Mouse (Mus musculus): ENCODE measurements at regions not wholly inside any gene's neighbourhood (a gene's known extent, or its start where the extent isn't known, plus 50 kb on each side); places are given as distances from the start of the nearest gene placed in this dataset.

DNA sequence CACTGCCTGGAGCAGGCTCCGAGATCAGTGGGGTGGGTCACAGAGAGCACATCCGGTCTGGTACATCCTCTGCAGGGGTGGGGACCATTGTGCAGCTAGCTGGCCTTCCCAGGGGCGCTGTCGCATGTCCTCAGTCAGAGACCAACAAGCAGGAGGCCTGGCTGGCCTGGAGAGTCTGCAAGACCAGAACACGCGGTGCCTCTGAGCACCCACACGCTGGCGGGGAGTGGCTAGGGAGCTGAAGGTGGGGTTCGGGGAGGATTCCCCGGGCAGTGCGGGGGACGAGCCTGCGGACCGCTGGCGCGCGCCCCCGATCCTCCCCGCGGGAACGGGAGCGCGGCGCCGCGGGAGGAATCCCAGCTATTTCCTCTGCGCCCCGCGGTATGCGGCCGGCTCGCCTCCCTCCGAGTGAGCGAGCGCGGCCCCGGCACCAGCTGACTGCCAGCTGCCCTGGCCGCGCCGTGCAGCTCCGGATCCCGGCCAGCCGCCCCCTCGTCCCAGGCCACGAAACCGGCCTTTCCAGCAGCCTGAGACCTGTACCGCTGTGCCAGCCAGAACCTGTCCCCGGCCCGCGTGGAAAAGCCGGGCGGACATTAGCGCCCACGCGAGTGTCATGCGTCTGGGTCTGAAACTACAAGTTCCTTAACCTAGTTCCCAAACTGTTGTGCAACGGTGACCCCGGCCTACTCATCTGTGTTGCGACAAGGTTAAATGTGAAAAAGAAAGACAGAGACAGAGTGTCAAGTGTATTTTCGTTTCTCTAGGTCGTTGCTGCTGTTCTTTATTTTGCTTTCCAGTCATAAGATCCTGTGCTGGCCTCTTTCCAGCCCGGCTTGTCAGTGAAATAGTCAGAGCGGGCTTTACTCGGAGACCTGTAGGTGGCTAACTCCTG, 61.2 kb downstream of the Pkdcc start:
- H3K27ac ChIP-seq, result peak overlapping the region; percentile 74
- H3K9me3 ChIP-seq, result no peaks in the 10 kb centered on the region
- peak; percentile 80 for ATAC-seq (ENCODE audit: low FRiP score)
- H3K4me1 ChIP-seq, result peaks cover 42% of the 10 kb centered on the region
- H3K4me3 ChIP-seq (replicated peaks), result peak overlapping the region; percentile 50
- peak overlapping the region; percentile 77 for H3K9ac ChIP-seq
- peak overlapping the region; percentile 89 for H3K4me2 ChIP-seq
- no peaks in the 10 kb centered on the region for H3K36me3 ChIP-seq (replicated peaks)
- WGBS, result 6% methylated on average over 64 of the region's 64 CpGs
- H3K27me3 ChIP-seq, result peaks cover 30% of the 10 kb centered on the region

DNA sequence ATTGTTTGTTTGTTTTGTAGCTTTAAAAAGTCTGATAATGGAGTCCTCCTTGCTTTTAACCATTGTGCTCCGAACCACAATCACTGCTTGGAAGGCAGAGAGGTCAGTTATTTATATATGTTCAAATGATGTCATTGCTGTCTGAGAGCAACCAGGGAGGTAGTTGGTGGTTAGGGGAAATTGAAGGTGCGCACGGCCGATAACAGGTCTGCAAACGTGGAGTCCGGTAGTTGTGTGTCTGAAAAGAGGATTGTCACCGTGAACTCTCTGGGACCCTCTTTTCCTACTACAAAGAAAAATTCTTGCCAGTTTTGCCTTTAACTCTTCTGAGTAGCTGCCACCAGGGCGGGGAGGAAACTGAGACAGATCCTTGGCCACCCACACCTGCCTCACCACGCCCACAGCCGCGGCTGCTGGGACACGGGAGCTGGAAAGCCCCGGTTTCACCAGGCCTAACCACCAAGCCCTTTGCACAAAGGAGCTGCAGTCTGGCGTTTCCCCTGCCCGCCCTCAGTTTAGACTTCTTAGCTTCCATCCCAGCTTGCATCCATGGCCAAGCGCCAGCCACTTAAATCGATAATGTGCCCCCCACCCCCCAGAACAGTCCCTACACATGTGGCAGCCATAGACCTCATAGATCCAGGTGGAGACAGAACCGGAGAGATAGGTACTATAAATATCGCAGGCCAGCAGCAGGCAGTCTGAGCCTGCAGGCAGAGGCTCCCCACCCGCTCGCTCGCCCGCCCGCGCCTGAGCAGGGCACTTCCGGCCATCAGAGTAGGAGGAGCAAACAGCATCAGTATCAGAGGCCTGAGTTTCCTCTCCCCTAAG, 62.2 kb downstream of the Pkdcc start:
- peak; percentile 77 for ATAC-seq (ENCODE audit: low FRiP score)
- WGBS, result 25% methylated on average over 26 of the region's 26 CpGs
- no peaks in the 10 kb centered on the region for H3K36me3 ChIP-seq (replicated peaks)
- H3K27me3 ChIP-seq, result peaks cover 30% of the 10 kb centered on the region
- peaks cover 42% of the 10 kb centered on the region for H3K4me1 ChIP-seq
- peak overlapping the region; percentile 52 for H3K4me2 ChIP-seq
- H3K9me3 ChIP-seq, result no peaks in the 10 kb centered on the region
- peak overlapping the region; percentile 75 for H3K27ac ChIP-seq
- H3K9ac ChIP-seq, result peak overlapping the region; percentile 39
- peak overlapping the region; percentile 23 for H3K4me3 ChIP-seq (replicated peaks)

GRCm38 (mm10) chr17:83277948-83278924, 63.1 kb downstream of the Pkdcc start:
- H3K4me1 ChIP-seq, result peaks cover 41% of the 10 kb centered on the region
- peaks cover 24% of the 10 kb centered on the region for H3K27me3 ChIP-seq

GRCm38 (mm10) chr17:83283328-83283727, 67.4 kb upstream of the Eml4 start:
- Histone ChIP-seq H3K4me2 (no peak overlapping the region), H3K4me1 (peaks cover 20% of the 10 kb centered on the region), H3K36me3 (replicated peaks) (no peaks in the 10 kb centered on the region), H3K27ac (no peak overlapping the region), H3K9me3 (no peaks in the 10 kb centered on the region), H3K27me3 (peaks cover 3% of the 10 kb centered on the region; the same call in 1 of the 2 replicates), H3K9ac (no peak overlapping the region), H3K4me3 (replicated peaks) (no peak overlapping the region)
- 59% methylated on average over 3 of the region's 3 CpGs for WGBS
- ATAC-seq (ENCODE audit: low FRiP score), result no peak

More at GRCm38 (mm10) chr17:83277948-83278924, 63.1 kb downstream of the Pkdcc start:
- no peaks in the 10 kb centered on the region for H3K9me3 ChIP-seq
- H3K9ac ChIP-seq, result peak overlapping the region; percentile 39; the same call in 1 of the 2 replicates
- ATAC-seq (ENCODE audit: low FRiP score), result no peak
- 73% methylated on average over 14 of the region's 14 CpGs for WGBS
- peak overlapping the region; percentile 52 for H3K4me2 ChIP-seq
- H3K27ac ChIP-seq, result no peak overlapping the region; the same call in 1 of the 2 replicates
- H3K36me3 ChIP-seq (replicated peaks), result no peaks in the 10 kb centered on the region
- no peak overlapping the region for H3K4me3 ChIP-seq (replicated peaks)

DNA sequence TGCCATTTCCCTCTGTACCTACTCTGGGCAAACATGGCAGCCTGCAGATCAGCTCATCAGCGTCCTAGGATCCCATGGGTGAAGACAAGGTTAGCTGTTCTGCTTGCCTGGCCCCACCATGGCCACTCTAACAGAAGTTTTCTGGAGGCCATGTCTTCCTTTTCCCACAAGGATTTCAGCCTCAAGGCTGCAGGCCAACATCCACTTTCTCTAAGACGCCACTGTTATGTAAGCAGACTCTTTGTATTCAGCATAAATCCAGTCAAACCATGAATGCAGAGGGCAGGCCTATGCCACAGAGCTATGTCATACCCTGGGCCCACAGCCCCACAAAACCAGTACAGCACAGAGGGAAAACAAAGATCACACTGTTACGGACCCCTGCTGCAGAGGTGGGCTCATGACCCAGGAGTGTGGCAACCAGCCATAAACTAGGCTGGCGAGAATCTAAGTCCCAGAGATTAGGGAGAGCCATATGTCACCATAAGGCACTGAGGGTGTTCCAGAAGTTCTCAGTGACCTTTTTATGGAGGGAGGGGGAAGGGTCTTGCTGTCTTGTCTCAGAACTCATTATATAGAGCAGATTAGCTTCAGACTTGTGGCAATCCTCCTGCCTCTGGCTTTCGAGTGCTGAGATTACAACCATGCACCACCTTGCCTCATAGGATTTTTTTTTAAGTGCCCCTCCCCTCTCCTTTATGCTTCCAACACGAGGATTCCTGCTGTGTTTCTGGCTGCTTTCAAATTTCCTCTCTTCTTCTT, 63.2 kb upstream of the Eml4 start:
- no peaks in the 10 kb centered on the region for H3K9me3 ChIP-seq
- peak; percentile 77 for ATAC-seq (ENCODE audit: low FRiP score)
- no peaks in the 10 kb centered on the region for H3K27me3 ChIP-seq
- peak overlapping the region; percentile 50 for H3K27ac ChIP-seq
- H3K9ac ChIP-seq, result no peak overlapping the region
- H3K4me3 ChIP-seq (replicated peaks), result no peak overlapping the region
- H3K4me2 ChIP-seq, result no peak overlapping the region
- WGBS, result 41% methylated on average over 6 of the region's 6 CpGs
- no peaks in the 10 kb centered on the region for H3K36me3 ChIP-seq (replicated peaks)
- H3K4me1 ChIP-seq, result peaks cover 10% of the 10 kb centered on the region

GRCm38 (mm10) chr17:83288143-83288492, 62.6 kb upstream of the Eml4 start:
- peak overlapping the region; percentile 50 for H3K27ac ChIP-seq
- no peaks in the 10 kb centered on the region for H3K36me3 ChIP-seq (replicated peaks)
- peaks cover 10% of the 10 kb centered on the region for H3K4me1 ChIP-seq
- peak; percentile 44 for ATAC-seq (ENCODE audit: low FRiP score)
- 33% methylated on average over 7 of the region's 7 CpGs for WGBS
- no peaks in the 10 kb centered on the region for H3K9me3 ChIP-seq
- H3K4me3 ChIP-seq (replicated peaks), result no peak overlapping the region
- no peak overlapping the region for H3K4me2 ChIP-seq
- H3K9ac ChIP-seq, result no peak overlapping the region
- H3K27me3 ChIP-seq, result no peaks in the 10 kb centered on the region

GRCm38 (mm10) chr17:83295526-83296238, 55.0 kb upstream of the Eml4 start:
- H3K4me2 ChIP-seq, result no peak overlapping the region
- no peak overlapping the region for H3K4me3 ChIP-seq (replicated peaks)
- no peak overlapping the region for H3K27ac ChIP-seq
- no peaks in the 10 kb centered on the region for H3K27me3 ChIP-seq
- no peaks in the 10 kb centered on the region for H3K36me3 ChIP-seq (replicated peaks)
- no peaks in the 10 kb centered on the region for H3K4me1 ChIP-seq
- 87% methylated on average over 13 of the region's 13 CpGs for WGBS
- no peak for ATAC-seq (ENCODE audit: low FRiP score)
- no peak overlapping the region for H3K9ac ChIP-seq
- no peaks in the 10 kb centered on the region for H3K9me3 ChIP-seq

DNA sequence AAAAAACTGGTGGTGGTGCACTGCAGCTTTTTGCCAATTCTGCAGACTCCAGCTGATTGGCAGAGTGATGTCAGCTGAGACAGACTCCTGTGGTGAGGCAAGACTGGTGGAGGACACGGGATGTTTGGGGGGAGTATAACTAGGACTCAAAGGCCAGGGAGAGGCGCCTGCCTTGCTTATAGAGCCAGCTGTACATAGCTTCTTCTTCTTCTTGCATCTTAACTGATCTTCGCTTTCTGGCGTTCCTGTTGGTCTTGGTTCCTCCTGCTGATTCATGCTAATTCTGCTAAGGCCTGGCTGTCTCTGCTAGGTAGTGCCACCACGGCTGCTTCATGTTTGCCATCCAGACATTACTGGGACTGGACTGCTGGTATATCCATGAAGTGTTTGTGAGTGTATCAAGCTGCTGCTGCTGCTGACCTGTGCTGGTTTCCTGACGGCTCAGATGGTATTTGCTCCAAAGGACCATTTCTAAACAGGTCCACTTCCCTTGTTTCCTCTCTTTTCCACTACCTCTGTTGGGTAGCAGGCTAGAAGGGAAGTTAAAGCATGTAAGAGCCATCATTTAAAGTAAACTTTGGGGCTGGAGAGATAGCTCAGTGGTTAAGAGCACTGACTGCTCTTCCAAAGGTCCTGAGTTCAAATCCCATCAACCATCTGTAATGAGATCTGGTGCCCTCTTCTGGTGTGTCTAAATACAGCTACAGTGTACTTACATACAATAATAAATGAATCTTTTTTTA, 53.2 kb upstream of the Eml4 start:
- 75% methylated on average over 6 of the region's 6 CpGs for WGBS
- no peak overlapping the region for H3K4me3 ChIP-seq (replicated peaks)
- ATAC-seq (ENCODE audit: low FRiP score), result no peak

More for the DNA sequence above, 53.2 kb upstream of the Eml4 start:
- no peak overlapping the region for H3K27ac ChIP-seq
- H3K4me1 ChIP-seq, result no peaks in the 10 kb centered on the region
- no peak overlapping the region for H3K9ac ChIP-seq
- no peaks in the 10 kb centered on the region for H3K27me3 ChIP-seq
- no peaks in the 10 kb centered on the region for H3K36me3 ChIP-seq (replicated peaks)
- H3K4me2 ChIP-seq, result no peak overlapping the region
- H3K9me3 ChIP-seq, result no peaks in the 10 kb centered on the region
